Mouse (Mus musculus) embryo, embryonic 11 days (tissue): ENCODE results near the gene Vmn1r101.
"Not testable (repeated sequence)": the region's sequence is repeated elsewhere in the genome, so short reads cannot be mapped to it uniquely, and the experiment has no call there.

ENCODE experiments used
- DNase-seq: peaks from one replicate; pipeline ENCODE4 v3.0.0-alpha.2; 2015

Vmn1r101 gene

DNA sequence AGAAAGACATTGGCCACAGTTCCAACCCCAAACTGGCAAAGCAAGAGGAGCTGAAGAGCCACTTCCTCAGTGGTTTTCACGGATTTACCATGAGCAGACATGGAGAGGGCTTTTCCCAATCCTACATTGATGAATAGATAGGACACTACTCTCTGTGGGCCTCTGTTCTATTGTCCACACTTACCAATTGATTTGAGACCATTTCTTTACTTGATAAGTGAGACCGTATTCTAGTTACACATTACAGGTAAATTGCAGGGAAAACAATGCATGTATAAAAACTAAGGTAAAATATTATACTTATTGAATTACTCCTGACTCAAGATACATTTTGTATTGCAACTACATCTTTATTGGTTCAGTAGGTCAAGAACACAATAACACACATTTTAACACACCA, at the start of gene Vmn1r101:
Vmn1r101 (minus strand) TSS at position 101 of the 400 bp plus-strand sequence.
- DNase-seq: not testable (repeated sequence)

DNA sequence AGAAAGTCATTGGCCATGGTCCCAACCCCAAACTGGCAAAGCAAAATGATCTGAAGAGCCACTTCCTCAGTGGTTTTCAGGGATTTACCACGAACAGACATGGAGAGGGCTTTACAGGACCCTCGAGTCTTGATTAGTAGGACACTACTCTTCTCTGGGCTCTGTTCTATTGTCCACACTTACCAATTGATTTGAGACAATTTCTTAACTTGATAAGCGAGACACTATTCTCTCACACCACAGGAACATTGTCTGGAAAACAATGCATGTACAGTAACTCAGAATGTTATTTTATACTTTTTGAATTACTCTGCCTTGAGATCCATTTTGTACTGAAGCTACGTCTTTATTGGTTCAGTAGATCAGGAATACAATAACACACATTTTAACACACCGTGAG, 32.4 kb upstream of the Vmn1r101 start, which contains the start of gene Gm10670:
Gm10670 (minus strand) TSS at position 101 of the 400 bp plus-strand sequence.
- DNase-seq: not testable (repeated sequence)

DNA sequence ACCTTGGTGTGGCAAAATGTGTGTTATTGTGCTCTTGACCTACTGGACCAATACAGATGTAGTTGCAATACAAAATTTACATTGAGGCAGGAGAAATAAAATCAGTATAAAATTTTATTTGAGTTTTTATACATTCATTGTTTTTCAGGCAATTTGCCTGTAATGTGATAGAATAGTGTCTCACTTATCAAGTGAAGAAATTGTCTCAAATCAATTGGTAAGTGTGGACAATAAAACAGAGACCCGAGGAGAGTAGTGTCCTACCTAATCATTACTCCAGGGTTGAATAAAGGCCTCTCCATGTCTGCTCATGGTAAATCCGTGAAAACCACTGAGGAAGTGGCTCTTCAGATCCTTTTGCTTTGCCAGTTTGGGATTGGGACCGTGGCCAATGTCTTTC, 24.8 kb downstream of the Vmn1r101 start, which contains the start of gene Vmn1r100:
Vmn1r100 (plus strand) TSS at position 301 of the 400 bp plus-strand sequence.
- not testable (repeated sequence) for DNase-seq
